Mouse (Mus musculus): Measurements from ENCODE around the gene Gm20822. TPM values are rescaled to one million over a fixed set of nuclear protein-coding genes. Genes with fewer than 3 reads are reported as not detected.
"Not testable (repeated sequence)": the region's sequence is repeated elsewhere in the genome, so short reads cannot be mapped to it uniquely, and the experiment has no call there.

The Gm20822 gene
- not detected for total RNA-seq (2021)
- long read RNA-seq, experiment 1: 0 reads
- long read RNA-seq, experiment 2: 0 reads

- not testable (repeated sequence) for DNase-seq (ENCODE audit: low spot score in 2 of 2)
These were observed at the start of gene Gm20822 for GRCm38 (mm10) chrY:15884671-15885070. Gene Gm20822, minus strand, starts transcription at chrY:15884771.
